In genomic region chr13:9261748-9262147, GRCm38 (mm10) we compare ENCODE assay signal across 20 mouse cellular contexts. TPM values are rescaled to one million over a fixed set of nuclear protein-coding genes. Genes with fewer than 3 reads are reported as not detected.
A peak's percentile ranks its signal among the peaks of the same experiment; 100 is the strongest.
DNase-seq lines count a peak whose midpoint lies in the region; ATAC-seq and TF ChIP-seq lines count a peak whose summit lies in the region.
"Had no signal": no experiment of that assay in that cellular context is flagged by ENCODE, and none has a peak within 500 bp of the region (broad histone marks: within the 10 kb centered on the region; RNA-seq: fewer than 3 reads in every experiment).

No protein-coding gene starts in this region.

- no peak overlapping the region for H3K27ac ChIP-seq in neural tube, embryonic 15.5 days (replicated peaks)
- no peak overlapping the region for H3K27ac ChIP-seq in midbrain, embryonic 14.5 days (replicated peaks; ENCODE audit: low read depth, low read length)
- no peak overlapping the region for H3K27ac ChIP-seq in stomach, postnatal 0 days (replicated peaks)
- H3K27ac ChIP-seq: embryonic facial prominence, embryonic 12.5 days; forebrain, embryonic 15.5 days; heart, adult 2 months; heart, embryonic 15.5 days; hindbrain, embryonic 15.5 days had no signal

- 86% methylated on average over 4 of the region's 4 CpGs for WGBS in neural tube, embryonic 15.5 days
- 78% methylated on average over 4 of the region's 4 CpGs for WGBS in midbrain, embryonic 14.5 days
- WGBS in stomach, postnatal 0 days, result 46% methylated on average over 4 of the region's 4 CpGs

- H3K9ac ChIP-seq in neural tube, embryonic 15.5 days (replicated peaks), result no peak overlapping the region
- no peak overlapping the region for H3K9ac ChIP-seq in midbrain, embryonic 14.5 days (replicated peaks; ENCODE audit: low read length)
- H3K9ac ChIP-seq in stomach, postnatal 0 days (ENCODE audit: low read length), result no peak overlapping the region
- H3K9ac ChIP-seq: embryonic facial prominence, embryonic 12.5 days; forebrain, embryonic 15.5 days; heart, embryonic 15.5 days; hindbrain, embryonic 15.5 days had no signal

- no peaks in the 10 kb centered on the region for H3K4me1 ChIP-seq in neural tube, embryonic 15.5 days
- H3K4me1 ChIP-seq in midbrain, embryonic 14.5 days (ENCODE audit: control insufficient read depth, insufficient read depth, low read length), result no peaks in the 10 kb centered on the region
- no peaks in the 10 kb centered on the region for H3K4me1 ChIP-seq in stomach, postnatal 0 days (replicated peaks; ENCODE audit: control insufficient read depth, insufficient read depth)
- H3K4me1 ChIP-seq: embryonic facial prominence, embryonic 12.5 days; forebrain, embryonic 15.5 days; heart, embryonic 15.5 days; hindbrain, embryonic 15.5 days had no signal

- no peaks in the 10 kb centered on the region for H3K36me3 ChIP-seq in neural tube, embryonic 15.5 days
- no peaks in the 10 kb centered on the region for H3K36me3 ChIP-seq in midbrain, embryonic 14.5 days (ENCODE audit: control insufficient read depth, insufficient read depth, low read length)
- no peaks in the 10 kb centered on the region for H3K36me3 ChIP-seq in stomach, postnatal 0 days (ENCODE audit: control insufficient read depth, insufficient read depth, low read length)
- H3K36me3 ChIP-seq: embryonic facial prominence, embryonic 12.5 days; forebrain, embryonic 15.5 days; heart, embryonic 15.5 days; hindbrain, embryonic 15.5 days had no signal

- H3K27me3 ChIP-seq in neural tube, embryonic 15.5 days (replicated peaks), result no peaks in the 10 kb centered on the region
- H3K27me3 ChIP-seq in Patski, result no peaks in the 10 kb centered on the region
- no peaks in the 10 kb centered on the region for H3K27me3 ChIP-seq in midbrain, embryonic 14.5 days (ENCODE audit: control insufficient read depth, insufficient read depth, low read length)
- H3K27me3 ChIP-seq in stomach, postnatal 0 days (ENCODE audit: control insufficient read depth, insufficient read depth, low read length), result no peaks in the 10 kb centered on the region
- H3K27me3 ChIP-seq: embryonic facial prominence, embryonic 12.5 days; forebrain, embryonic 15.5 days; heart, embryonic 15.5 days; hindbrain, embryonic 15.5 days had no signal

- no peak overlapping the region for H3K4me2 ChIP-seq in neural tube, embryonic 15.5 days
- H3K4me2 ChIP-seq in midbrain, embryonic 14.5 days (ENCODE audit: low read length), result no peak overlapping the region
- no peak overlapping the region for H3K4me2 ChIP-seq in stomach, postnatal 0 days (replicated peaks; ENCODE audit: low read depth)
- H3K4me2 ChIP-seq: embryonic facial prominence, embryonic 12.5 days; forebrain, embryonic 15.5 days; heart, embryonic 11.5 days; heart, embryonic 15.5 days; hindbrain, embryonic 15.5 days had no signal

- no peak overlapping the region for H3K4me3 ChIP-seq in neural tube, embryonic 15.5 days (replicated peaks)
- no peak overlapping the region for H3K4me3 ChIP-seq in midbrain, embryonic 14.5 days (replicated peaks; ENCODE audit: low read depth, low read length)
- no peak overlapping the region for H3K4me3 ChIP-seq in stomach, postnatal 0 days (ENCODE audit: low read depth, low read length)
- H3K4me3 ChIP-seq: embryonic facial prominence, embryonic 12.5 days; forebrain, embryonic 15.5 days; heart, adult 2 months; heart, embryonic 15.5 days; hindbrain, embryonic 15.5 days had no signal

- CTCF ChIA-PET in Patski (lab: Charles Lee), result interaction anchor here (0.8 to 1.9 kb wide), 4 partner anchors 9 to 198 kb away, joined by 3 to 5 read pairs (median 4); no protein-coding TSS in a partner anchor

- TF ChIP-seq CTCF in Patski (IDR thresholded peaks at IDR 0.05), result no peak
- no peak for TF ChIP-seq CTCF in stomach, postnatal 0 days (IDR thresholded peaks at IDR 0.05; ENCODE audit: low read depth)

- H3K9me3 ChIP-seq in neural tube, embryonic 15.5 days (replicated peaks), result no peaks in the 10 kb centered on the region
- H3K9me3 ChIP-seq in midbrain, embryonic 14.5 days (ENCODE audit: control insufficient read depth, low read length), result no peaks in the 10 kb centered on the region
- no peaks in the 10 kb centered on the region for H3K9me3 ChIP-seq in stomach, postnatal 0 days (ENCODE audit: control insufficient read depth, low read length)
- H3K9me3 ChIP-seq: embryonic facial prominence, embryonic 12.5 days; forebrain, embryonic 15.5 days; heart, embryonic 15.5 days; hindbrain, embryonic 15.5 days had no signal

- no peak for TF ChIP-seq EP300 in stomach, postnatal 0 days (optimal IDR thresholded peaks at IDR 0.05)

- POLR2A ChIA-PET in Patski (lab: Charles Lee), result no interaction called here

- no peak for ATAC-seq in neural tube, embryonic 15.5 days (ENCODE audit: low FRiP score)
- ATAC-seq in Patski, result no peak
- peak; percentile 66 to 76 for ATAC-seq in hematopoietic stem cell, adult 5-6 weeks (replicated peaks in 1 of 2; ENCODE audit: insufficient read depth in 1 of 2, low FRiP score in 2 of 2, low TSS enrichment in 1 of 2, low read depth in 1 of 2, poor library complexity in 2 of 2, severe bottlenecking in 2 of 2)
- no peak for ATAC-seq in midbrain, embryonic 14.5 days (ENCODE audit: low FRiP score, low TSS enrichment)
- no peak for ATAC-seq in stomach, postnatal 0 days (ENCODE audit: low FRiP score, low TSS enrichment)
- ATAC-seq: forebrain, embryonic 15.5 days had no signal

- in situ Hi-C loops in Patski (cut with MboI; ENCODE audit: low pct_unique_long_range_greater_than_20kb), result no loop called here

- DNase-seq in neural tube, embryonic 10.5 days (ENCODE audit: extremely low spot score, low spot score), result peak; percentile 8
- peak; percentile 17 for DNase-seq in Patski (ENCODE audit: low read depth, low spot score)
- no peak for DNase-seq in midbrain, embryonic 14.5 days
- no peak for DNase-seq in MN1 (ENCODE audit: low spot score)
- no peak for DNase-seq in stomach, postnatal 0 days (ENCODE audit: low spot score)
- DNase-seq: adrenal gland, adult 8-10 months; adrenal gland, postnatal 36 days; cerebellum, adult 11 months; cerebellum, adult 8-10 months; cerebellum, postnatal 14 days; gastrocnemius, postnatal 10 days; heart, adult 2 months; heart, postnatal 14 days had no signal

RNA-seq across cellular contexts. Expression of gene Dip2c, which starts 14.6 kb away (rescaled TPM):
- polyA plus RNA-seq in neural tube, embryonic 15.5 days (2015; fragmentation: Nextera tagmentation; extraction: Ambion mirVana), result 11.1 and 12.8 TPM in 2 replicates
- 11.4 TPM for polyA plus RNA-seq in Patski (2021)
- 5.7 and 6.3 TPM in 2 replicates for total RNA-seq in hematopoietic stem cell, adult 5-6 weeks (2017)
- 21.3 and 22.1 TPM in 2 replicates for polyA plus RNA-seq in midbrain, embryonic 14.5 days (2014; fragmentation: Nextera tagmentation; extraction: Ambion mirVana)
- polyA plus RNA-seq in stomach, postnatal 0 days (2015; fragmentation: Nextera tagmentation; extraction: Ambion mirVana), result 2.6 and 2.9 TPM in 2 replicates

Comparison
In these comparisons a context has a peak if more than half of its experiments do, and no peak if none do; other contexts are left out.
1. DNase-seq: peak in neural tube, embryonic 10.5 days (single experiment) and Patski (single experiment); none in midbrain, embryonic 14.5 days (single experiment), MN1 (single experiment) and stomach, postnatal 0 days (single experiment).
2. ATAC-seq: peak in hematopoietic stem cell, adult 5-6 weeks (2 of 2); none in neural tube, embryonic 15.5 days (single experiment), Patski (single experiment), midbrain, embryonic 14.5 days (single experiment) and stomach, postnatal 0 days (single experiment).